Mouse (Mus musculus) CH12.LX (cell line): ENCODE measurements at regions not wholly inside any gene's neighbourhood (a gene's known extent, or its start where the extent isn't known, plus 50 kb on each side); places are given as distances from the start of the nearest gene placed in this dataset.

ENCODE experiments used
- DNase-seq: peaks from one replicate; pipeline ENCODE4 v3.0.0-alpha.2; 2013; ENCODE audit errors: extremely low read depth
- H3K27ac ChIP-seq: 2 replicates; pipeline ENCODE4 v1.5.1; 2012; ENCODE audit warnings: low read depth, mild to moderate bottlenecking, control low read depth, moderate library complexity; ENCODE audit not compliant: insufficient read depth
- H3K27me3 ChIP-seq: replicated peaks from 2 replicates; pipeline ENCODE3; 2012; ENCODE audit warnings: inconsistent platforms
- H3K36me3 ChIP-seq, 2 experiments: replicated peaks in 1 of 2; 2 replicates each; pipeline versions ENCODE3 to v1.6.1; 2012; ENCODE audit warnings: inconsistent platforms in 1 of 2, low read length in 1 of 2, mild to moderate bottlenecking in 1 of 2, mixed read lengths in 1 of 2, moderate library complexity in 1 of 2; ENCODE audit not compliant: control insufficient read depth in 1 of 2, insufficient read depth in 1 of 2
- H3K4me1 ChIP-seq, 2 experiments: 2 replicates each; pipeline ENCODE4 v1.6.1; 2012; ENCODE audit warnings: inconsistent platforms in 1 of 2, moderate library complexity in 1 of 2; ENCODE audit not compliant: insufficient read depth in 2 of 2, control insufficient read depth in 1 of 2
- H3K4me2 ChIP-seq: 2 replicates; pipeline ENCODE4 v1.6.1; 2012; ENCODE audit warnings: low read depth, mild to moderate bottlenecking, control low read depth; ENCODE audit not compliant: poor library complexity, insufficient read depth, severe bottlenecking
- H3K4me3 ChIP-seq, 3 experiments: fragments of 150-350 bp in 1 of 3; sonication (generic) in 1 of 3; replicated peaks in 1 of 3; 2 replicates each; pipeline versions ENCODE3 to v1.5.1; 2011 to 2012; ENCODE audit warnings: low read depth in 2 of 3, low read length in 2 of 3, mild to moderate bottlenecking in 2 of 3, moderate library complexity in 2 of 3, control low read depth in 1 of 3, improper control_type of control experiment in 1 of 3, inconsistent platforms in 1 of 3, mixed read lengths in 1 of 3; ENCODE audit not compliant: poor library complexity in 1 of 3
- H3K79me2 ChIP-seq: replicated peaks from 2 replicates; pipeline ENCODE4 v1.6.1; 2012; ENCODE audit warnings: mild to moderate bottlenecking, moderate library complexity; ENCODE audit not compliant: control insufficient read depth, poor library complexity, insufficient read depth, severe bottlenecking; ENCODE audit errors: extremely low read depth
- H3K9ac ChIP-seq: 2 replicates; pipeline ENCODE4 v1.6.1; 2012; ENCODE audit warnings: low read depth, mild to moderate bottlenecking, control low read depth, moderate library complexity; ENCODE audit not compliant: insufficient read depth
- H3K9me3 ChIP-seq: replicated peaks from 2 replicates; pipeline ENCODE3; 2012; ENCODE audit warnings: low read length, inconsistent platforms, mixed read lengths
- BHLHE40 ChIP-seq: IDR thresholded peaks from 2 replicates; pipeline ENCODE4 v1.6.1; 2011; ENCODE audit warnings: mild to moderate bottlenecking, low read depth, low read length, improper control_type of control experiment
- CHD2 ChIP-seq: IDR thresholded peaks from 2 replicates; pipeline ENCODE4 v1.6.1; 2011; ENCODE audit warnings: low read length, improper control_type of control experiment
- E2F4 ChIP-seq: IDR thresholded peaks from 2 replicates; pipeline ENCODE4 v1.6.1; 2011; ENCODE audit warnings: low read depth, low read length, improper control_type of control experiment; ENCODE audit not compliant: insufficient replicate concordance
- ELF1 ChIP-seq: IDR thresholded peaks from 2 replicates; pipeline ENCODE4 v1.6.1; 2014; ENCODE audit warnings: low read depth, mild to moderate bottlenecking, inconsistent platforms, low read length, improper control_type of control experiment
- EP300 ChIP-seq: IDR thresholded peaks from 2 replicates; pipeline ENCODE4 v1.6.1; 2011; ENCODE audit warnings: low read length, improper control_type of control experiment
- HCFC1 ChIP-seq: IDR thresholded peaks from 2 replicates; pipeline ENCODE4 v1.6.1; 2012; ENCODE audit warnings: low read depth, mild to moderate bottlenecking, inconsistent platforms, low read length, improper control_type of control experiment
- JUN ChIP-seq: IDR thresholded peaks from 2 replicates; pipeline ENCODE4 v1.6.1; 2011; ENCODE audit warnings: low read depth, mild to moderate bottlenecking, low read length, improper control_type of control experiment, moderate library complexity; ENCODE audit not compliant: insufficient read depth
- JUND ChIP-seq: conservative IDR thresholded peaks from 2 replicates; pipeline ENCODE4 v1.6.1; 2011; ENCODE audit warnings: low read depth, low read length, improper control_type of control experiment
- MYC ChIP-seq: IDR thresholded peaks from 2 replicates; pipeline ENCODE4 v1.6.1; 2011; ENCODE audit warnings: low read depth, mild to moderate bottlenecking, improper control_type of control experiment, low read length
- NRF1 ChIP-seq: IDR thresholded peaks from 2 replicates; pipeline ENCODE4 v1.6.1; 2014; ENCODE audit warnings: low read depth, mild to moderate bottlenecking, inconsistent platforms, low read length, improper control_type of control experiment, moderate library complexity
- PAX5 ChIP-seq: IDR thresholded peaks from 2 replicates; pipeline ENCODE4 v1.6.1; 2012; ENCODE audit warnings: low read length, inconsistent platforms, mixed read lengths
- POLR2A ChIP-seq: IDR thresholded peaks from 2 replicates; pipeline ENCODE4 v1.6.1; 2011; ENCODE audit warnings: low read depth, mild to moderate bottlenecking, improper control_type of control experiment, low read length
- RAD21 ChIP-seq: IDR thresholded peaks from 2 replicates; pipeline ENCODE4 v1.6.1; 2011; ENCODE audit warnings: low read depth, mild to moderate bottlenecking, low read length, improper control_type of control experiment, moderate library complexity
- SIN3A ChIP-seq: IDR thresholded peaks from 2 replicates; pipeline ENCODE4 v1.6.1; 2012; ENCODE audit warnings: low read length, improper control_type of control experiment, inconsistent platforms
- SMC3 ChIP-seq: IDR thresholded peaks from 2 replicates; pipeline ENCODE4 v1.6.1; 2011; ENCODE audit warnings: low read depth, low read length, improper control_type of control experiment
- TBP ChIP-seq: conservative IDR thresholded peaks from 2 replicates; pipeline ENCODE4 v1.6.1; 2011; ENCODE audit warnings: low read depth, low read length, improper control_type of control experiment
- USF2 ChIP-seq: conservative IDR thresholded peaks from 2 replicates; pipeline ENCODE4 v1.6.1; 2011; ENCODE audit warnings: low read depth, low read length, improper control_type of control experiment
- ZC3H11A ChIP-seq: IDR thresholded peaks from 2 replicates; pipeline ENCODE4 v1.6.1; 2012; ENCODE audit warnings: low read depth, mild to moderate bottlenecking, inconsistent platforms, low read length, improper control_type of control experiment
- ZMIZ1 ChIP-seq: IDR thresholded peaks from 2 replicates; pipeline ENCODE4 v1.6.1; 2012; ENCODE audit warnings: low read depth, mild to moderate bottlenecking, inconsistent platforms, low read length, improper control_type of control experiment
- ZNF384 ChIP-seq: IDR thresholded peaks from 2 replicates; pipeline ENCODE4 v1.6.1; 2012; ENCODE audit warnings: low read depth, low read length, improper control_type of control experiment, inconsistent platforms
- dilution Hi-C: fragments of 300-500 bp; cut with MboI; formaldehyde crosslinking; loops from 2 replicates; pipeline ENCODE4 v1.14.3; 2020; ENCODE audit warnings: low sequenced_read_pairs; ENCODE audit not compliant: extremely low pct_unique_long_range_greater_than_20kb, extremely low pct_ligation_motif_present
- in situ Hi-C: fragments of 300-500 bp; cut with MboI; formaldehyde crosslinking; loops from 3 replicates; pipeline ENCODE4 v1.14.3; 2019; ENCODE audit warnings: low sequenced_read_pairs, low pct_ligation_motif_present, low pct_unique_long_range_greater_than_20kb, mixed read lengths

DNA sequence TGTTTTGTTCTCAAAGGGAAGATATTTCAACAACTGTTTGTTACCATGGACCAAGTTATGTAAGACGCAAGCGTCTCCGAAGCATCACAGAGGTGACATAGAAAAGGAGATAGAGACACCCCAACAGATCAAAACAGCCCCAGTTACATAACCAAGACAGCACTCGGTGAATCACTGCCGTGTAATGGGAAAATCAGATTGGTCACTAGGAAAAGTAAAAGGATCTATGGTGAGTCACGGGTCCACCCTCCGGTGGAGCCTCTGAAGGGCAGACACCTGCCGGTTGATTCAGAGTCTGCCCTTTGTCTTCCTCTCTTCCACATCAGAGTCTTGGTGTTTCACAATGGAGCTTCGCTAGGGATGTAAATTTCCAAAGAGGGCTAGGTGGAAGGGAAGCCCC lies 62.9 kb upstream of the Odc1 start:
- Histone ChIP-seq H3K27ac (no peak overlapping the region), H3K36me3 (no peaks in the 10 kb centered on the region), H3K27me3 (no peaks in the 10 kb centered on the region), H3K4me2 (no peak overlapping the region), H3K79me2 (no peaks in the 10 kb centered on the region), H3K4me1 (peaks cover 10 to 40% of the 10 kb centered on the region in 2 experiments), H3K9me3 (no peaks in the 10 kb centered on the region), H3K4me3 (no peak overlapping the region), H3K9ac (no peak overlapping the region)
- no peak for DNase-seq
- dilution Hi-C loops (no loop called here), in situ Hi-C loops (no loop called here)
- TF ChIP-seq HCFC1, result no peak
- no peak for TF ChIP-seq BHLHE40
- no peak for TF ChIP-seq RAD21
- TF ChIP-seq ZC3H11A, result no peak
- no peak for TF ChIP-seq ZMIZ1
- TF ChIP-seq MYC, result no peak
- TF ChIP-seq TBP, result no peak
- TF ChIP-seq EP300, result no peak
- TF ChIP-seq PAX5, result no peak
- no peak for TF ChIP-seq ZNF384
- TF ChIP-seq ELF1, result no peak
- no peak for TF ChIP-seq CHD2

DNA sequence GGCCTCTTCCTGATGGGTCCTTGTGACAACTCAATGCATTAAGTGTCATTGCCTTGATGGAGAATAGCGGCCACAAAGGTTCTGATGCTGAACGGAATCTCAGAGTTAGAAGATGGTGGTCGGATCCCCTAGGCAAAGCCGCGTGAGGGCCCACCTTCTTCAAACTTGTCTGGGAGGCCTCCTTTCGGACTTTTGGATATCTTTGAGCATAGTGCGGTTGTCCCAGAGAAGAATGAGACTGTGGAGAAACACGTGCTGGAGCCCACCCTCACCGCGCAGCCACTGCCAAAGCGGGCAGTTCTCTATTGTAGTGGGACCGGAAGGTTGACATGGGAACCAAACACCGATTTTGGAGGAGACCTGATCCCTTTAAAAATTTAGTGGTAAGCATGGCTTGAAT lies 62.4 kb upstream of the Odc1 start:
- Histone ChIP-seq H3K27me3 (no peaks in the 10 kb centered on the region), H3K36me3 (no peaks in the 10 kb centered on the region), H3K4me2 (no peak overlapping the region), H3K27ac (no peak overlapping the region), H3K79me2 (no peaks in the 10 kb centered on the region), H3K4me1 (peaks cover 11 to 45% of the 10 kb centered on the region in 2 experiments), H3K9ac (no peak overlapping the region), H3K4me3 (no peak overlapping the region), H3K9me3 (no peaks in the 10 kb centered on the region)
- in situ Hi-C loops, result no loop called here
- TF ChIP-seq JUN (no peak), RAD21 (no peak), USF2 (no peak), ELF1 (no peak), NRF1 (no peak), E2F4 (no peak), SMC3 (no peak), JUND (no peak), SIN3A (no peak), PAX5 (no peak), POLR2A (no peak), BHLHE40 (no peak), EP300 (no peak)
- dilution Hi-C loops, result no loop called here
- no peak for DNase-seq
